Comparison of ENCODE assay signal across 8 mouse cellular contexts in the genomic region with DNA sequence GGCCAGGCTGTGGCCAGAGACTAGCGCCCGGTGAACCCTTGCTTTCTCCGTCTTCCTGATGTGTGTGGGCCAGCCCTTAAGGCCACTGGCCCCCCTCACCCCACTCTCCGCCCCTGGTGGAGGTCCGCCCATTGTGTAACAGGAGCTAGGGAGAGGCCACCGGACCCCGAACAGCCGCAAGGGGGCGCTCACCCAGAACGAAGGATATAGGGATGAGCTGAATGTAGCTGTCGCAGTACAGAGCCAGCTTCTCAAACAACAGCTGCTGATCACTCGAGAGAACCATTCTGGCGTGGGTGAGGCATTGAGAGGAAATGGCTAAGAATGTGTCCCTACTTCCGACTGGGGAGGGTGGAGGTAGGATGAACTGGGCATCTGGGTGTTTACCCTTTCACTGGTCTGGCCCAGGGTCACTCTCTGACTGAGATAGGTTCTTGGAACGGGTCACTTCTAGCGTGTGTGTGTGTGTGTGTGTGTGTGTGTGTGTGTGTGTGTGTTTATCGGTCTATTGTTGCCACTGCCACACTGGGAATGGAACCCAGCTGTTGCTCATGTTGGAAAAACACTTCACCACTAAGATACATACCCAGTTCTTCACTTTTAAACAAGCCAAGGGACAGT. TPM values are rescaled to one million over a fixed set of nuclear protein-coding genes. Genes with fewer than 3 reads are reported as not detected.
A peak's percentile ranks its signal among the peaks of the same experiment; 100 is the strongest.
DNase-seq lines count a peak whose midpoint lies in the region; ATAC-seq and TF ChIP-seq lines count a peak whose summit lies in the region.

No protein-coding gene starts in this region.

- H3K4me2 ChIP-seq in heart, embryonic 13.5 days, result peak overlapping the region; percentile 66
- H3K4me2 ChIP-seq in kidney, postnatal 0 days (ENCODE audit: low read length), result peak overlapping the region; percentile 46
- H3K4me2 ChIP-seq in liver, embryonic 11.5 days, result peak overlapping the region; percentile 64
- H3K4me2 ChIP-seq in myocyte (ENCODE audit: low read depth), result peak overlapping the region; percentile 31

- 6% methylated on average over 17 of the region's 17 CpGs for WGBS in heart, embryonic 13.5 days
- WGBS in kidney, postnatal 0 days, result 5% methylated on average over 17 of the region's 17 CpGs
- 10% methylated on average over 17 of the region's 17 CpGs for WGBS in liver, embryonic 11.5 days

- H3K27me3 ChIP-seq in C2C12 (ENCODE audit: control insufficient read depth, insufficient read depth, insufficient read length) (no peaks in the 10 kb centered on the region), myocyte (ENCODE audit: control insufficient read depth, insufficient read depth, insufficient read length) (no peaks in the 10 kb centered on the region)
- no peaks in the 10 kb centered on the region; the same call in none of the 2 replicates for H3K27me3 ChIP-seq in heart, embryonic 13.5 days (replicated peaks)
- H3K27me3 ChIP-seq in kidney, postnatal 0 days (ENCODE audit: insufficient read depth, low read length), result no peaks in the 10 kb centered on the region
- no peaks in the 10 kb centered on the region for H3K27me3 ChIP-seq in liver, embryonic 11.5 days (replicated peaks; ENCODE audit: control insufficient read depth, insufficient read depth, low read length)

- H3K36me3 ChIP-seq in C2C12 (ENCODE audit: control insufficient read depth, insufficient read depth) (no peaks in the 10 kb centered on the region), myocyte (ENCODE audit: control insufficient read depth, insufficient read depth) (no peaks in the 10 kb centered on the region)
- no peaks in the 10 kb centered on the region for H3K36me3 ChIP-seq in heart, embryonic 13.5 days
- H3K36me3 ChIP-seq in kidney, postnatal 0 days (ENCODE audit: insufficient read depth, low read length), result no peaks in the 10 kb centered on the region
- H3K36me3 ChIP-seq in liver, embryonic 11.5 days (ENCODE audit: control insufficient read depth, insufficient read depth, low read length), result no peaks in the 10 kb centered on the region

- TF ChIP-seq CTCF in C2C12 (IDR thresholded peaks at IDR 0.05; ENCODE audit: control insufficient read depth, insufficient read depth, insufficient read length), result peak; percentile 66
- TF ChIP-seq CTCF in kidney, postnatal 0 days (IDR thresholded peaks at IDR 0.05; ENCODE audit: low read depth), result peak; percentile 93

- H3K9me3 ChIP-seq in heart, embryonic 13.5 days, result no peaks in the 10 kb centered on the region
- H3K9me3 ChIP-seq in kidney, postnatal 0 days (replicated peaks; ENCODE audit: low read length), result no peaks in the 10 kb centered on the region
- no peaks in the 10 kb centered on the region for H3K9me3 ChIP-seq in liver, embryonic 11.5 days (ENCODE audit: control insufficient read depth, low read length)

- H3K4me1 ChIP-seq in brown adipose tissue, adult 24 weeks (ENCODE audit: control insufficient read depth, insufficient read depth, insufficient read length, low read length), result peaks cover 3% of the 10 kb centered on the region; the same call in 1 of the 2 replicates
- H3K4me1 ChIP-seq in heart, embryonic 13.5 days, result peaks cover 14% of the 10 kb centered on the region
- H3K4me1 ChIP-seq in kidney, postnatal 0 days (replicated peaks; ENCODE audit: insufficient read depth, low read length), result no peaks in the 10 kb centered on the region
- H3K4me1 ChIP-seq in liver, embryonic 11.5 days (replicated peaks; ENCODE audit: control insufficient read depth, insufficient read depth, low read length), result peaks cover 37% of the 10 kb centered on the region

- H3K79me3 ChIP-seq in C2C12 (ENCODE audit: low read depth), result no peaks in the 10 kb centered on the region

- ATAC-seq in erythroid progenitor cell, adult 5-6 weeks (replicated peaks; ENCODE audit: low FRiP score, poor library complexity, severe bottlenecking), result peak; percentile 59
- peak; percentile 51 for ATAC-seq in heart, embryonic 13.5 days (ENCODE audit: extremely low read depth, insufficient number of reproducible peaks, low FRiP score, low TSS enrichment)
- peak; percentile 90 for ATAC-seq in kidney, postnatal 0 days (replicated peaks; ENCODE audit: low FRiP score, low read depth)
- ATAC-seq in liver, embryonic 11.5 days (replicated peaks; ENCODE audit: low FRiP score), result peak; percentile 67

- DNase-seq in kidney, postnatal 0 days (ENCODE audit: low spot score), result peak; percentile 94
- DNase-seq in liver, embryonic 11.5 days (ENCODE audit: low spot score), result peak; percentile 89
- DNase-seq in spleen, postnatal 4 days (ENCODE audit: low spot score in 2 of 2), result peak; percentile 86 to 96

- TF ChIP-seq POLR2A in myocyte (IDR thresholded peaks at IDR 0.05; ENCODE audit: insufficient read length, low read depth), result peak; percentile 21

- H3K27ac ChIP-seq in brown adipose tissue, adult 24 weeks (replicated peaks; ENCODE audit: low read depth, low read length), result no peak overlapping the region
- H3K27ac ChIP-seq in heart, embryonic 13.5 days (replicated peaks), result no peak overlapping the region
- H3K27ac ChIP-seq in kidney, postnatal 0 days, result no peak overlapping the region
- H3K27ac ChIP-seq in liver, embryonic 11.5 days (ENCODE audit: low read depth, low read length), result no peak overlapping the region

- H3K9ac ChIP-seq in heart, embryonic 13.5 days, result peak overlapping the region; percentile 42
- H3K9ac ChIP-seq in kidney, postnatal 0 days (ENCODE audit: low read depth, low read length), result 0 out of 2 replicates have a peak overlapping the region, but pooled peaks have one; percentile 0
- H3K9ac ChIP-seq in liver, embryonic 11.5 days (ENCODE audit: low read depth, low read length), result peak overlapping the region; percentile 51

- no peak overlapping the region for H3K4me3 ChIP-seq in C2C12 (ENCODE audit: insufficient read depth, poor library complexity, severe bottlenecking)
- H3K4me3 ChIP-seq in brown adipose tissue, adult 24 weeks (ENCODE audit: insufficient read depth, low read depth, low read length), result peak overlapping the region; percentile 33
- H3K4me3 ChIP-seq in heart, embryonic 13.5 days, result peak overlapping the region; percentile 37
- H3K4me3 ChIP-seq in kidney, postnatal 0 days (replicated peaks; ENCODE audit: low read depth, low read length), result peak overlapping the region; percentile 24; the same call in 1 of the 2 replicates
- peak overlapping the region; percentile 35 for H3K4me3 ChIP-seq in liver, embryonic 11.5 days (ENCODE audit: low read depth, low read length)
- no peak overlapping the region for H3K4me3 ChIP-seq in myocyte

- H3ac ChIP-seq in C2C12 (ENCODE audit: control insufficient read depth, insufficient read length, low read depth) (no peak overlapping the region), myocyte (ENCODE audit: control insufficient read depth, insufficient read length) (no peak overlapping the region)

- no peaks in the 10 kb centered on the region for H3K79me2 ChIP-seq in C2C12 (ENCODE audit: control insufficient read depth, insufficient read depth)
- H3K79me2 ChIP-seq in myocyte (ENCODE audit: control insufficient read depth, insufficient read depth), result no peaks in the 10 kb centered on the region

RNA-seq across cellular contexts. Expression of a gene that starts 8.3 kb away (rescaled TPM):
- polyA plus RNA-seq in C2C12 (2012; fragmentation: generic; extraction: Trizol) (0.09 TPM), myocyte (2012; fragmentation: generic; extraction: Trizol) (6.6 TPM)
- not detected in 2 replicates for polyA plus RNA-seq in brown adipose tissue, adult 24 weeks (2012; ENCODE audit: insufficient read depth, insufficient read length, missing spikeins)
- total RNA-seq in erythroid progenitor cell, adult 5-6 weeks (2015; ENCODE audit: low replicate concordance), result not detected in 2 replicates
- total RNA-seq in erythroid progenitor cell, adult 5-6 weeks (2017; ENCODE audit: low replicate concordance), result not detected in 2 replicates
- polyA plus RNA-seq in heart, embryonic 13.5 days (2015; fragmentation: Nextera tagmentation; extraction: Ambion mirVana), result 0.23 and 0.27 TPM in 2 replicates
- polyA plus RNA-seq in kidney, postnatal 0 days (2015; fragmentation: Nextera tagmentation; extraction: Ambion mirVana), result 1.8 and 3.3 TPM in 2 replicates
- 0.31 and 0.59 TPM in 2 replicates for polyA plus RNA-seq in liver, embryonic 11.5 days (2014; fragmentation: Nextera tagmentation; extraction: Ambion mirVana)

RNA-seq across cellular contexts. Expression of a gene that starts 8.3 kb away (rescaled TPM):
- polyA plus RNA-seq in C2C12 (2012; fragmentation: generic; extraction: Trizol) (4.5 TPM), myocyte (2012; fragmentation: generic; extraction: Trizol) (15.2 TPM)
- 4.8 and 7.5 TPM in 2 replicates for polyA plus RNA-seq in brown adipose tissue, adult 24 weeks (2012; ENCODE audit: insufficient read depth, insufficient read length, missing spikeins)
- 252 and 262 TPM in 2 replicates for total RNA-seq in erythroid progenitor cell, adult 5-6 weeks (2015; ENCODE audit: low replicate concordance)
- 345 and 413 TPM in 2 replicates for total RNA-seq in erythroid progenitor cell, adult 5-6 weeks (2017; ENCODE audit: low replicate concordance)
- polyA plus RNA-seq in heart, embryonic 13.5 days (2015; fragmentation: Nextera tagmentation; extraction: Ambion mirVana), result 32.5 and 36.7 TPM in 2 replicates
- polyA plus RNA-seq in kidney, postnatal 0 days (2015; fragmentation: Nextera tagmentation; extraction: Ambion mirVana), result 30.6 and 31.5 TPM in 2 replicates
- polyA plus RNA-seq in liver, embryonic 11.5 days (2014; fragmentation: Nextera tagmentation; extraction: Ambion mirVana), result 133 and 137 TPM in 2 replicates

RNA-seq across cellular contexts. Expression of a gene that starts 12.7 kb away (rescaled TPM):
- polyA plus RNA-seq in C2C12 (2012; fragmentation: generic; extraction: Trizol), result 4,975 TPM
- polyA plus RNA-seq in brown adipose tissue, adult 24 weeks (2012; ENCODE audit: insufficient read depth, insufficient read length, missing spikeins), result 4,010 and 5,287 TPM in 2 replicates
- total RNA-seq in erythroid progenitor cell, adult 5-6 weeks (2015; ENCODE audit: low replicate concordance), result 2,541 and 2,855 TPM in 2 replicates
- 1,910 and 2,502 TPM in 2 replicates for total RNA-seq in erythroid progenitor cell, adult 5-6 weeks (2017; ENCODE audit: low replicate concordance)
- 2,189 and 2,554 TPM in 2 replicates for polyA plus RNA-seq in heart, embryonic 13.5 days (2015; fragmentation: Nextera tagmentation; extraction: Ambion mirVana)
- 2,883 and 2,906 TPM in 2 replicates for polyA plus RNA-seq in kidney, postnatal 0 days (2015; fragmentation: Nextera tagmentation; extraction: Ambion mirVana)
- polyA plus RNA-seq in liver, embryonic 11.5 days (2014; fragmentation: Nextera tagmentation; extraction: Ambion mirVana), result 3,796 and 3,887 TPM in 2 replicates
- polyA plus RNA-seq in myocyte (2012; fragmentation: generic; extraction: Trizol), result 6,603 TPM

RNA-seq across cellular contexts. Expression of a gene that starts 48.2 kb away (rescaled TPM):
- 161 TPM for polyA plus RNA-seq in C2C12 (2012; fragmentation: generic; extraction: Trizol)
- polyA plus RNA-seq in brown adipose tissue, adult 24 weeks (2012; ENCODE audit: insufficient read depth, insufficient read length, missing spikeins), result 31.1 and 34.2 TPM in 2 replicates
- total RNA-seq in erythroid progenitor cell, adult 5-6 weeks (2015; ENCODE audit: low replicate concordance), result 15.5 and 16.3 TPM in 2 replicates
- total RNA-seq in erythroid progenitor cell, adult 5-6 weeks (2017; ENCODE audit: low replicate concordance), result 9.4 and 12.6 TPM in 2 replicates
- polyA plus RNA-seq in heart, embryonic 13.5 days (2015; fragmentation: Nextera tagmentation; extraction: Ambion mirVana), result 39.4 and 41.9 TPM in 2 replicates
- polyA plus RNA-seq in kidney, postnatal 0 days (2015; fragmentation: Nextera tagmentation; extraction: Ambion mirVana), result 35.0 and 37.4 TPM in 2 replicates
- 7.2 and 7.3 TPM in 2 replicates for polyA plus RNA-seq in liver, embryonic 11.5 days (2014; fragmentation: Nextera tagmentation; extraction: Ambion mirVana)
- polyA plus RNA-seq in myocyte (2012; fragmentation: generic; extraction: Trizol), result 557 TPM

Comparison
In these comparisons a context has a peak if more than half of its experiments do, and no peak if none do; other contexts are left out.
1. H3K4me3 ChIP-seq: peak in brown adipose tissue, adult 24 weeks (single experiment), heart, embryonic 13.5 days (single experiment), kidney, postnatal 0 days (single experiment) and liver, embryonic 11.5 days (single experiment); none in C2C12 (single experiment) and myocyte (single experiment).
2. H3K9ac ChIP-seq: peak in every context shown above with its lines; median percentile 51 in liver, embryonic 11.5 days; 42 in heart, embryonic 13.5 days; 0 in kidney, postnatal 0 days.
3. Peak in every context shown above with its lines, with median percentiles within 50 percentile points of each other: ATAC-seq, H3K4me2 ChIP-seq and DNase-seq.